Mouse (Mus musculus) megakaryocyte, adult 5-6 weeks (primary cell): ENCODE data around the gene Zfp112. TPM values are rescaled to one million over a fixed set of nuclear protein-coding genes. Genes with fewer than 3 reads are reported as not detected.
"Not testable (repeated sequence)": the region's sequence is repeated elsewhere in the genome, so short reads cannot be mapped to it uniquely, and the experiment has no call there.

ENCODE experiments used
- ATAC-seq: 2 replicates; pipeline ENCODE4 v1.8.0; 2016; ENCODE audit warnings: mild to moderate bottlenecking, inconsistent platforms; ENCODE audit not compliant: poor library complexity, severe bottlenecking
- total RNA-seq, 2 experiments: library from RNA; stranded (forward) in 1 of 2; stranded (reverse) in 1 of 2; fragments of 153-499, 151-499 nt in 1 of 2; fragments of 221-1000, 200-1000 nt in 1 of 2; gene quantifications; 2 replicates each; pipeline versions ENCODE4 v1.2.3 to v1.2.4; 2015 to 2017

Zfp112 gene
- 0.60 and 0.89 TPM in 2 replicates for total RNA-seq (2015)
- total RNA-seq (2017), result 0.29 and 0.81 TPM in 2 replicates

DNA sequence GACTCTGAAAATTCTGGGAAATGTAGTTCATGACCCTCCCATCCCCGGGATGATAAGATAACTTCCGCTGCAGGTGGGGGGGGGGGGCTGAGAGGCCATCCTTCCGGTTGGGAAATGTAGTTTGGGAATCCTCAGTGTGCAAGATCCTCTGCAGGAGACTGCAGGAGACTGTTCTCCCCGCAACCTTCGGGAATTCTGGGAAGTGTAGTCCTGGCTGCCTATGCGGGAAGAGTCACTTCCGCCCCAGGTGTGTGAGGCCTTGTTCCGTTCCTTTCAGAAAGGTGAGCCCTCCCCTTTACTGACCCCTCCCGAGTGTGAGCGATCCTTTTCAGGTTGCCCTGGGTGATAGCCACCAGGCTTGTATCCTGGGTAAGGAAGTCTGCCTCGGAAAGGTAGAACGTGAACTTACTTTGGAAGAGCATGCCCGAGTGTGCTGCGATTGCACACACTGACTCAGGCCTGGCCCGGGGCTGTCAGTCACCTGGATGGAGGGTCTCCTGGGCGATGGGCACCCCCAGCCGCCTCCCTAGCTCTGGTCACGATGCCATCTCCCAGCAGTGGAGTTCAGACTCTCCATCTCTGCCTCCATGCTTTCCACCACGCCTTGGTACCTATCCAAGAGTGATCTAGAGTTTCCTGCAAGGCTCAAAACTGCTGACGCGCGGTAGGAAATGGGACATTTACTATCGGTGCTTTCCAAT lies at the start of gene Zfp112:
Zfp112 (plus strand) TSS at position 159 of the 701 bp plus-strand sequence.
- ATAC-seq, result peak; percentile 21; the same call in 1 of the 2 replicates

DNA sequence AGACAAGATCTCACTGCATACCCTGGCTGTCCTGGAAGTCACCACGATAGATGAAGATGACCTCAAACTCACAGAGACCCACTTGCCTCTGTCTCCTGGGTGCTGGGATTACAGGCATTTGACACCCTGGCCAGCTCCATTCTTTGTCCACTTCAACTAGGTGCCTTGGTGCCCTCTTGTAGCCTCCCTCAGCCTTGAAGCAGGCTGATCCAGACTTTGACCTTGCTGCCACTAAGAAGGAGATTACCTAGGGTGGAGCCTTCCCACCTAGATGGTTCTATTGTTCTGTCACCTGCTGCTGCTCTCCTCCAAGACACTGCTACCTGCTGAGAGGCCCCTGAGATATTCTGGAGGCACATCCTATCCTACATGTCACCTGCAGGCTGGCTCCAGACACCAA lies 37.7 kb upstream of the Zfp112 start:
- ATAC-seq, result not testable (repeated sequence)

DNA sequence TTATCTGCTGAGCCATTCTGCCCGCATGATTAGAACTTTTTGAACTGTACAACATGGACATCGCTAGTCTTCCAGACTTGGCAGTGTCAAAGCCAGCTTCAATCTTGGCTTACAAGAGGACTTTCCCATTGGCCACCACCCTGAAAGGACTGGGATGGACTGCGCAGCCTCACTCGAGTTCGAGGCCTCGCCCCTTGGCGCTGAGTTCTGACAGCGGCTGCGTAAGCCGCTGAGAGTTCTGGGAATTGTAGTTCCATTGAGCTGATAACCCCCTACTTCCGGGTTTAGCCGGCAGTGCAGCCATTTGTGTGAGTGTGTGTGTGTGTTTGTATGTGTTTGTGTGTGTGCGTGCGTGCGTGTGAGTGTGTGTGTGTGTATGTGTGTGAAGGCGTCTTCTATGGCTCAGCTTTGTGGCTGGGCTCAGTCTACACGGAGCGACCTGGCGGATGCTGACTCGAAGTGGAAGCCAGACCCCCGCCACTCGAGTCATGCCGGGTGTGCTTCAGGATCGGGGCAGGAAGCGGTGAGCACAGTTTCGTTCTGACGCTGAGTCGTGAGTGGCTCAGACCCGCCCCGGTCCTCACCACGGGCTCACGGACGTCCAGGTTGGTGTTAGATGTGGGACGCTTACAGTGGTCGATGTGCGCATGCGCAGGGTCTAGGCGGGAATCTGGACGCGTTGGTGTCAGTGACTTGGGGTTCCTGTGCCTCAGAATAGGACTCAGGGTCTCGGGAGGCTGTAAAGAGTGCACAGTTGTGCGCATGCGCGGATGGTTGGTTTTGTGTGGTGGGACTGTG lies 30.3 kb upstream of the Zfp112 start, which contains the start of gene Zfp180:
Zfp180 (plus strand) TSS at position 291 of the 798 bp plus-strand sequence.
- peak; percentile 94 for ATAC-seq

DNA sequence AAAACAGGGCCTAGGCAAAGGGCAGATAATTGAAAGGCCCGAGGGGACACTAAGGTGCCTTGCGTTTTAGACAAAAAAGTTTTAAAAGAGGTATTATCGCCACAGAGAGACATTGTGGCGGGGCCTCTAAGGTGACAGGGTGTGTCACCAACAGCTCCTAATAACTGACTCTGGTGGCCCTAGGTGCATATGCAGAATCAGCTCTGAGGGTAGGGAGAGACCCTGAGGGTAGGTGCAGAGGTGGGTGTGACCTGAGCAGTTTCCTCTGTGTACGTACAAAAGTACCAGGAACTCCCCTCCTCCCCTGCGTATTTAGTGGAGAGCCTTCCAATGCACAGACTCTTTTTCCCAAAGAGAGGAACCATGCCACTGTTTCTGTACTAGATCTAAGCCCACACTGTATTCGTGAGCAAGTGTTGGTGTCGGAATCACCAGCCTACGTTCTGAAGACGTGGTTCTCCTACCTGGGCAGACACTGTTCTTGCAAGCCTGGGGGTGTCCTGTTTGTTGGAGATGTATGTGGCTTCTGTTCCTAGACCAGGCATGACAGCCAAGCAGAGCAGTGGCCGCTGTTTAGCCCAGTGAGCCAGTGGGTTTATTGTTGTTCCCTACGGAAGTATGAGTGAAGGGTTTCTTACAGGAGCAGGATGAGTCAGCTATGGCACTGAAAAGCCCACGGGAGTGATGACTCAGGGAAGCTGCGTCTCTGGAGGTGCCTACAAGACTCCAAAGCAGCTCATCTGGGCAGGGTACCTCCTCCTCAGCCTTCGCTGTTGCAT lies 29.5 kb upstream of the Zfp112 start:
- ATAC-seq, result 0 out of 2 replicates have a peak, but pooled peaks have one; percentile 1

DNA sequence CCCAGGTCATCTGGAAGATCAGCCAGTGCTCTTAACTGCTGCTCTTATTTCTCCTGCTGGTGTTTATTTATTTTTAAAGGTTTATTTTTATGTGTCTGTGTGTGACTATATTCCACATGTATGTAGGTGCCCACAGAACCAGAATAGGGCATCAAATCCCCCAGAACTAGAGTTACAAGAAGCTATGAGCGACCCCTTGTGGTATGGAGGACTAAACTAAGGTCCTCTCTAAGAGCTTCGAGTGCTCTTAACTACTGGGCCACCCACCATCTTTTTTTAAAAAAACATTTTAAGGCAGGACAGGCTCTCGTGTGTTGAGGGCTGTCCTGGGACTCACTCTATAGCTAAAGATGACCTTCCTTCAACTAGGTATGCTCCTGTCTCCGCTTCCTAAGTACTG lies 25.2 kb upstream of the Zfp112 start:
- ATAC-seq, result no peak

DNA sequence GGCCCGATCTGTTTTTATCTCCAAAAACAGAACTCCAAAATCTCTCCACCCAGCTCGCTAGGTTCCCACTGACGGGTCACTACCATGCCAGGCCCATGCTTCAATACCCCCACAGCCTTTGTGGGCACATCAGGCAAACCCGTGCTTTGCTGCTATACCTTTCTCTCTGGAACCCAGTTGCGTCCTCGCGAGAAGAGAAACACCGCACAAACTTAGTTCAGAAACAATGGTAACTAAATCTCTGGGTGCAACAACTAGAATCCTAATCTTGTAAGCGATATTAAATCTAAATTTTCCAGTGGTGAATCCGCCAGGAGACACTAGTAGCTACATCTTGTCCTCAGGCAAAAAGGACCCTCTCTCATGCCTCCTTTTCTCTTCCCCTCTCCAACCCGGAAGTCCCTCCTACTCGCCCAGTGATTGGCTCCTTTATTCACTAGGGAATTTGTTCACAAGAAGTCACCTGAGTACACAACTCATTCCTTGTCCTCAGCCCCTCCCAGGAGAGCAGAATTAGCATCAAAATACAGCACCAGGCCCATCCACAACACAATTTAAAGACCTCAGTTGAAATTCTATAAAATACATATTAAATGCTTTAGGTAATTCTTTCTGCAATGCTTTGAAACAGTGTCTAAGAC lies 24.5 kb upstream of the Zfp112 start:
- ATAC-seq, result no peak

DNA sequence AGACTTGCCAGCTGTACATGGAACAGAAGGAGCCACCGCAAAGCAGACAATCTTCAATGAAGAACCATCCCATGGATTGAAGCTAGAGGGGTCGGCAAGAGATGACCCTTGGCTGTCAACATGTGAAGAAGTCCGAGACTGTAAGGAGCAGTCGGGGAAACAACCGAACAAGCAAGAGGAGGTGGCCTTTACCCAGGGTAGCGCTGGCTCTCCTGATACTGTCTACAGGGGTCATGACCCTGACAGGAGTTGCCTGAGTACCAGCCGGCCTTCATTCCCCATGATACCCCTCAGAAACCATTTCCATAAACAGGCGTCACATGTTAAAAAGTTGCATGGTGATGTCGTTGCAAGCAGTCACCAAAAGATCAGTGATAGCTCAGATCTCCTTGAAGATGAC lies 7.7 kb upstream of the Zfp112 start:
- no peak for ATAC-seq

DNA sequence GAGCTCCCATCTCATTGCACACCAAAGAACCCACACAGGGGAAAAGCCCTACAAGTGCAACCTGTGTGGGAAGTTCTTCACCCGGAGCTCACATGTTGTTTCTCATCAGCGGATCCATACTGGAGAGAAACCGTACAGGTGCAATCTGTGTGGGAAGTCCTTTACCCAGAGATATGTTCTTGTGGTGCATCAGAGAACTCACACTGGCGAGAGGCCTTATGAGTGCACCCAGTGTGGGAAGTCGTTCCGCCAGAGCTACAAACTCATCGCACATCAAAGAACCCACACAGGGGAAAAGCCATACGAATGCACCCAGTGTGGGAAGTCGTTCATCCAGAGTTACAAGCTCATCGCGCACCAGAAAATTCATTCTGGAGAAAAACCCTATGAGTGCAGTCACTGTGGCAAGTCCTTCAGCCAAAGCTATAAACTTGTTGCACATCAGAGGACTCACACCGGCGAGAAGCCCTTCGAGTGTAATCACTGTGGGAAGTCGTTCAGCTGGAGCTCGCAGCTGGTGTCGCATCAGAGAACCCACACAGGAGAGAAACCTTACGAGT lies 6.9 kb upstream of the Zfp112 start:
- no peak for ATAC-seq

DNA sequence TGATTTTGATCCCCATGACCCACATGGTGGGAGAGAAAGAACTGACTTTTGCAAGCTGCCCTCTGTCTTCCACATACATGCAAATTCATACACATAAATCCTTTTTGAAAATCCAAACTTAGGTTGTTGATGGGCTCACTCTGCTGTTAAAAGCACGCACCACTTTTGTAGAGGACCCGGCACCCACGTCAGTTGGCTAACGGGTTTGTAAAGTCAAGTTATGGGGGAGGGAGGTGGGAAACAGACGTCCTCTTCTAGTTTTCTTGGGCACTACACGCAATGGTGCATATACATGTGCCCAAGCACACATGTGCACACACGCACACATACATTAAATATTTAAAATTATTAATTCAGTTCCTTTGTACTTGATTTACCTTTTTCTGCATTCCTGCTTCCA lies 1.3 kb upstream of the Zfp112 start:
- no peak for ATAC-seq

DNA sequence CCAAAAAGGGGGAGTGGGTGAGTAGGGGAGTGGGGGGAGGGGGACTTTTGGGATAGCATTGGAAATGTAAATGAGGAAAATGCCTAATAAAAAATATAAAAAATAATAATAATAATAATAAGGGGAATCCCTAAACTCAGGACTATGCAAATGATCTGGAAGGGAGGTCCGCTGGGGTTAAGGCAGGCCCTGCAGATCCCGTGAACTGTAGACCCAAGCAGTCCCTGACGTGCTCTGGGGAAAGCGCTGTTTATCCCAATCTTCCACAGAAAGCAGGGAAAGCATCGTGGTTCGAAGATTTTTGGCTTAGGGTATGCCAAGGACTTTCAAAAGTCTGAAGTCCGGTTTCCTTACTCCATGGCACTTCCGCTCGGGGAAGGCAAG lies 350 bp upstream of the Zfp112 start:
- ATAC-seq, result no peak

DNA sequence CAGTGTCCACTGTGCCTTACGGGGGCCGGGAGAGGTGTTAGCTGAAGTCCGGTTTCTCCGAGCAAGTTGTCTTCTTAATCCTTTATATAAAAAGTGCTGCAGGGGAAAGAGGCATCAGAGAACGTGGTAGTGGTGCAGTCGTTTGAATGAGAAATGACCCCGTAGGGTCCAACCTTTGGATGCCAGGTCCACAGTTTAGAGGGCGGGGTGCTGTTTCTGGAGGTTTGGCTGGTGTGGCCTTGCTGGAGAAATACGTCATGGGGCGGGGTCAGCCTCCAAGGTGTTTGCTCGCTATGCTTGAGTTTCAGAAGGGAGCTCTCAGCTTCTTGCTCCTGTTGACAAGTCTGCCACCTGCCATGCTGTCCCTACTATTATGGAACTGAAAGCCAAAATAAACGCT lies 887 bp downstream of the Zfp112 start:
- ATAC-seq, result peak; percentile 54; the same call in 1 of the 2 replicates

DNA sequence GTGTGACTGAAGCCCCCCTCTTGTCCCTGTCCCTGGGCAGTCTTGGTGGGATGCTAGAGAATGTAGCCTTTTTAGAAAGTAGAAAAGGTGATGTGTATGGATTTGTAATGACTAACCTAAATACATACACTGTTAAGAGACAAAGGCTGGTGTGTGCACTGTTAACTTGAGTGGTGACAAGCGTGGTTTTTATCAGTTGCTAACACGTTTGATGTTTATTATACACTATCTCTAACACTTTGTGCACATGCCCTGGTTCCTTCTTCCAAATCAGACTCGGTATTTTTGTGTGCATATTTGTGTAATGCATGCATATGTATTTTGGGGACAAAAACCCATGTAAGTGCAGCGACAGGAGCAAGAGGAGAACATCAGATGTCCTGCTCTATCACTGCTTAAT lies 4.5 kb downstream of the Zfp112 start:
- ATAC-seq, result no peak

DNA sequence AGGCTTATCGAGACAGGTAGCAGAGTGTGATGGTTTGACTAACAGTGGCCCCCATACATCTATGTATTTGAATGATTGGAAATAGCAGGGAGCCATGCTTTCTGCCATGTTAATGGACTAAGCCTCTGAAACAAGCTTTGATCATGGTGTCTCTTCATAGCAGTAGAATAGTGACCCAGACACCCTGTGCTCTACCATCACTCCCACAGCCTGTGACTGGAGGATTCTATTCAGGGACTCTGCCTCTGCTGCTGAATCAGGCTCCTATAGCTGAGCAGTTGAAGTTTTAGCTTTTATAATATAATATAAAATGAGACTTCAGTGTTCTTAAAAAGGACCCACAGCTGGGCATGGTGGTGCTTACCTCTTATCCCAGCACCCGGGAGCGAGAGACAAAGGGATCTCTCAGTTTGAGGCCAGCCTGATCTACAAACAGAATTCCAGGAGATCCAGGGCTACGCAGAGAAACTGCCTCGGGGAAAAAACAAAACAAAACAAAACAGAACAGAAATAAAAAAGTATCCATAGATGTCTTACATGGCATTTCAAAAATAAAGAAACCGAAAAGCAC lies 21.4 kb downstream of the Zfp112 start:
- ATAC-seq, result no peak

DNA sequence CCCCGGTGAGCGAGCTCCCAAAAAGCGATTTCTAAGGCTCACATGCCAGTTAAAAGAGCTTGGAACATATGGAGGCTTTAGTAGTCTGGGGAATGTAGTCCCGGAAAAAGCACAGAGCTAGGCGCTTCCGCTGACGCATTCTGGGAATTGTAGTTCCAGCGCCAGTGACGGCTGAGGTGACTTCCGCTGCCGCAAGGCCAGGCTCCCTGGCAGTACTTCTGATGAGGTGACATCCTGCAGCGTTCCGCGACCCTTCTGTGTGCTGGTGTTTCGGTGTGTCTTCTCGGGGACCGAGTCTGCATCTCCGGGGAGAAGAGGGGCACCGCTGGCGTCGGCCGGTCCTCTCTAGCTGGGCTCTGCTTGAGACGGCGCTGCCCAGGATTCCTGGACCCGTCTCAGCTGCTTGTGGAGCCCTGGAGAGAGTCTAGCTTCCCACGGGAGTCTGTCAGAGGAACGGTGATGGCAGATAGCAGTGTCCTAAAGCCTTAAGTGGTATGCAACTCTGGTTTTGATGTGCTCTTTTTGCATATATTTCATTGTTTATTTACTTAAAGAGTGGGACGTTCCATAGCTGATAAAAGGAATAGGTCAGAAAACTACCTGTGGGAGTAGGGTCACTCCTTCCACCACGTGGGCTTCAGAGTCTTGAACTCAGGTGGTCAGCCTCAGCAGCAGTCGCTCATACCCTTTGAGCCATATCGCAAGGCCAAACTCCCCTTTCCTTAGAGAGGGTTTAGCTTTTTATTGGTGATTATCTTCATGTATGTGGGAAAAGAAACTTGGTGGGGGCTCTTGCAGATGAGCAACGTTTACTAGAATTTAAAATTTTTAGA lies 22.1 kb downstream of the Zfp112 start, which contains the start of gene Zfp235:
Zfp235 (plus strand) TSS at position 174 of the 833 bp plus-strand sequence.
- peak; percentile 100 for ATAC-seq

DNA sequence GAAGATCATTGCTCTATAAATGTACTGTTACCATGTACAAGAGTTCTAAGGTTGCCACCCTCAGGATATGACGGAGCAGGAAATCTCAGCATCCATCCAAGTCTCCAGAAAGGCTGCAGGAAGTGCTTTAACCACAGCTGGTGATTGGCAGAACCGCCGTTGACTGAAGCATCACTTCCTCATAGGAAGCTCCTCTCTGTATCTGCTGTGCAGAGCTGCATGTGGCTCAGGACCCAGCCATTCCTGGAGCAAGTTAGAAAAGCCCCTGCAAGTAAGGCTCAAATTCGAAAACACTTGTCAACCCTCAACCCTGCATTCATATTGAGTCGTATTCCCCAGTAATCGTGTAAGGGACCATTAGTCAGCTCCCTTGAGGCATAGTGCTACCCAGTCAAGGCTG lies 30.5 kb downstream of the Zfp112 start:
- ATAC-seq, result peak; percentile 57; the same call in 1 of the 2 replicates

DNA sequence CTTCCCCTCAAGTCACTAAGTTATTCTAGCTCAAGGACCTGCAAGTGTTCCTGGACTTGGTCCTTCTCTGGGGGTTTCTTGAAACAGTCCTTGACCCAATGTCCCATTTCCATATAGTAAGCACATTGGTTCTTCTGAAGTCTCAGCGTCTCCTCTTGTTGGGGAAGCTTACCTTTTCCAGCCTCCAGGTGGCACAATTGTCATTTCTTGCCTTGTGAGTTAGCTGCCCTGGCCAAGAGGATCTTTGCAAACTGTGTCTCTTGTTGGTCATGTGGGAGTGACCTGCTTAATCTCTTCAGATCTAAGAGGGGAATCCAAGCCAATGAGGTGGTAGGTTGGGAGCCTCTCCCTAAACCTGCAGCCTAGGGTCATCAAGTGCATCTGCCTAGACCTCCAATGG lies 41.2 kb downstream of the Zfp112 start:
- no peak for ATAC-seq

DNA sequence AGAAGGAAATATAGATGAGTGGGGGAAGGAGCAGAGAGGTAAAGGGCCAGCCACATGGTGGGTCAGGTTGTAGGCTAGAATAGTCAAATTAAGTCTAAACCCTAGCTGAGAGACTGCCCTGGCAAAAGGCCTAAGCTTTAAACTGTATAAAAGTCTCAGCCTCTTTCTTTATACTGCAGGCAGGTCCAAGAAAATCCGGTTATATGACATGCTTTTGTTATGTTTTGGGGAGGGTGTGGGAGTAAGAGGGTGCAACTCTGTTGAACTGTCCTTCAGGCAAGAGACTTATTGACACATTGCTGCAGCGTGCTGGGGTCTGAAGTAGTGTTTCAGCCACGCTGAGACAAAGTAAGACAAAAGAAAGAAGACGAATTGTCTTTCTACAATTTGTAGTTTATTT lies 60.1 kb downstream of the Zfp112 start:
- no peak for ATAC-seq

DNA sequence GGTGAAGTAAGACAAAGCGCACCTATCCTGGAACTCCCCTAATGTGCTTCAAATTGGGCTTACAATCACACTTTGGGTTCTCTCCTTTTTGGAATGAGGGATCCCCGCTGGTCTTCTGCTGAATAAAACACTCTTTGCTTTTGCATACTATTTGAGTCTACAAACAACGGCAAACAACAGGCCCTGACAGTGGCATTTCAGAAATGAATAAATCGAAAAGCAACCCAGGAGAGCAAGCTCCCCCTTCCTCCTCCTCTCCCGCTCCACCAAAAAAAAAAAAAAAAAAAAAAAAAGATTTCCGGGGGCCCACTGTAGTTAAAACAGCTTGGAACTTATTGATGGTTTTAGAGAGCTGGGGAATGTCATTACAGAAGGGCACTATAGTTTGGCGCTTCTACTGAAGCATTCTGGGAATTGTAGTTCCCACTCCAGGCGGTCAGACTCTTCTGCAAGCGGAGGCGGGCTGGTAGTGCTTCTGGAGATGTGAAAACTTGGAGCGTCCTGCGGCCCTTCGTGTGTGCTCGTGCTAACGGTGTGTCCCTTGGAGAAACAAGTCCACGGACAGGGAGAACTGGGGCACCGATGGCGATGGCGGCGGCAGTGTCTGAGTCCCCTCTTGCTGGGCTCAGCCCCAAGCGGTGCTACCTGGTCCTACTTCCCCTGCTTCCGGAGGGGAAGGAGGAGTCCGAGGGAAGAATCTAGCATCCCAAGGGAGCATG lies 62.7 kb downstream of the Zfp112 start, which contains the start of gene Zfp114:
Zfp114 (plus strand) TSS at position 443 of the 719 bp plus-strand sequence.
- ATAC-seq, result peak; percentile 83
